Mouse (Mus musculus) left cerebral cortex, postnatal 25 days (tissue): ENCODE measurements around the gene Spryd4. TPM values are rescaled to one million over a fixed set of nuclear protein-coding genes. Genes with fewer than 3 reads are reported as not detected.
"Not testable (repeated sequence)": the region's sequence is repeated elsewhere in the genome, so short reads cannot be mapped to it uniquely, and the experiment has no call there.

Source experiments
- DNase-seq, 2 experiments: peaks; one replicate each; pipeline ENCODE4 v3.0.0; 2022; ENCODE audit warnings: low spot score in 2 of 2, mixed read lengths in 1 of 2
- intact Hi-C: fragments of 180-260 bp; cut with DNase I; formaldehyde crosslinking; loops from one replicate; pipeline ENCODE4 v1.15.1; 2025
- total RNA-seq, 2 experiments: library from RNA; stranded (reverse); gene quantifications; 2 replicates each; pipeline ENCODE4 v1.2.3; 2021

Gene Spryd4
- total RNA-seq, 2 experiments from 2014 or later = 10.1 to 10.7 TPM

DNA sequence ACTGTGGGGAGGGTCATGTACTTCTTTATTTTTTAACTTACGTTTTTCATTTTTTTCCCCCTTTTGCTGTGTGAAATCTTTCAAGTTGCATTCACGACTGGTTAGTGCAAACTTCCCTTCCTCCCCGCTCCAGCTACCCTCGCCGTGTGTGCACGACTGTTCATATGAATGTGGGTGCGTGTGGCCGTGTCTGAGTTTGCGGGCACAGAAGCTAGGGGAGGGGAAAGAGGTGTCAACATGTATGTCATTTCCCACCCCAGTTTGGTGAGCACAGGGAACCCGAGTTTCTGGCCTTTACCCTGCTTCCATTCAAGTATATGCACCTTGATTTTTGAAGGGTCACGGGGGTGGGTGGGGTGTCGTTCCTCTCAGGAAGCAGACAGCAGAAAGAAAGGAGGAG lies 19.0 kb upstream of the Spryd4 start:
- no peak for DNase-seq
- intact Hi-C loops = loop anchor here (5.0 kb wide), 1 partner anchor 42 kb away; the partner anchor contains the start of gene Stat2

- intact Hi-C loops = no loop called here
- no peak for DNase-seq
These were observed 16.4 kb upstream of the Spryd4 start for GRCm38 (mm10) chr10:128228009-128228408.

DNA sequence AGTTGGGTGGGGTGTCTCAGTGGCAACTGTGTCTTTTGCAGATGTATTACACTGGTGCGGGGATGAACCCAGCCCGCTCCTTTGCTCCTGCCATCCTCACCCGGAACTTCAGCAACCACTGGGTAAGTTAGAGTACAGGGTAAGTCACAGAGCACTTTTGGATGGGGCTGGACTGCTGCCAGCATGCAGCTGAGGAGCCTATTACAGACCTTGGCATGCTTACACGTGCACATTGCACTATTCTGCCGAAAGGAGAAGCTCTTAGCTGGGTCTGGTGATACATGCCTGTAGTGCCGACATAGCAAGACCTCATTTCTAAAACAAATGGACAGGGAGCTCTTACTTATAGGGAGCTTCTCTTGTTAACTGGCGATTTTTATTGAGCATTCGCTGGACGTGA lies 16.0 kb upstream of the Spryd4 start:
- intact Hi-C loops = no loop called here
- no peak for DNase-seq

DNA sequence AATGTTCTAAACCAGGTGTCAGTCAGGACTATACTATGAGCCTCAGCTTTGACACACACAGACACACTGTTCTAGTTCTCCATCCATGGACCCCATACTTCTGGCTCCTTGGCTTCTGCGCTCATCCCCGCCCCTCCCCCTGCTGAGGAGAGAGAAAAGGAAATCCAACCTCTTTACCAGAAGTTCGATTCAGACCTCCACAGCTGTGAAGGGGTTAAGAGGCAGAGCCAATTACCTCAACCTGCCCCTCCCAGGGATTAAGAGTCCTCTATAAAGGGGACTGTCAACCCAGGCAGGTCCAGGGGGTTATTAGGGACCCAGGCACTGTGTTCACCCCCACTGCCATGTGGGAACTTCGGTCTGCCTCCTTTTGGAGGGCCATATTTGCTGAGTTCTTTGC lies 13.9 kb upstream of the Spryd4 start, which contains the start of gene Mip:
Mip (plus strand) TSS at position 301 of the 400 bp plus-strand sequence.
- DNase-seq = no peak
- intact Hi-C loops = no loop called here

DNA sequence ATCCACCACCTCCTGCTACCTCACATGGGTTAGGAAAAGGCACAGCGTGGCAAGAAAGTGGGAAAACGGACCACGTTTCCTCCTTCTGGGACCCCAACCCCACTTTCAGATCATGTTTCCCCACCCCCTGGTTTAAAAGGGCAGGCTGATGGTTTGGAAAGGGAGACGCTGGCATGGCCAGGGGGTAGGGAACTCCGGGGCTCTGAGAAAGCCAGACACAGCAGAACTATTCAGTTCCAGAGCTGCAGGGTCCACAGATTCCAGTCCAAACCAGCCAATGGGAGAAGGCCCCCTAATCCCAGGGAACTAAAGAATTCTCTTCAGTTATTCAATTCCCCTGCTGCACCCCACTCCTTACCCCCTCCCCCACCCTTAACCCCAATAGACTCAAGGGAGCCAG lies 13.5 kb upstream of the Spryd4 start:
- intact Hi-C loops = no loop called here
- DNase-seq = no peak

DNA sequence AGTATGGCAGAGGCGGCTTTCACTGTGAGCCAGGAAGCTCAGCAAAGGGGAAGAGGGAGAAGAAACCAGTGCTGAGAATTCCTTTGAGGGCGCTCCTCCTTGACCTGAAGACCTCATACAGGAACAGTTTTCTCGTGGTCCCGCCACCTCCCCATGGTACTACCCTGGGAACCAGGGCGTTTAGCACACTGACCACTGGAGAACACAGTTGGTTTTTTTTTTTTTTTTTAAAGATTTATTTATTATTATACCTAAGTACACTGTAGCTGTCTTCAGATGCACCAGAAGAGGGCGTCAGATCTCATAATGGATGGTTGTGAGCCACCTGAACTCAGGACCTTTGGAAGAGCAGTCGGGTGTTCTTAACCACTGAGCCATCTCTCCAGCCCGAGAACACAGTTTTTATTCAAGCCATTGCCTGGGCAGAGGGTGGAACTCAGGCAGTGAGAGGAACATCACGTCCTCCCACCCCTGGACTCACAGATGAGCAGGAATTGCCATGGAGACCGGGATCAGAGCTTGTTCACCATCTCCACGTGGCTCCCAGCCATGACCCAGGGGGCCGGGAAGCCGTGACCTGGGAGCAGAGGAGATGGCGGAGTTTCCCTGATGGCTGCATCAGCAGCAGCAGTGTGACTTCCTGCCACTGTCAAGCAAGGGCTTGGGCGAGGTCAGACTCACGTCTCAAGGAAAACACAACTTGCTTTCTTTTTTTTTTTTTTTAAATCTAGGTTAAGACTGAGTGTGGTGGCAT lies 10.1 kb upstream of the Spryd4 start:
- no peak for DNase-seq
- intact Hi-C loops = no loop called here

DNA sequence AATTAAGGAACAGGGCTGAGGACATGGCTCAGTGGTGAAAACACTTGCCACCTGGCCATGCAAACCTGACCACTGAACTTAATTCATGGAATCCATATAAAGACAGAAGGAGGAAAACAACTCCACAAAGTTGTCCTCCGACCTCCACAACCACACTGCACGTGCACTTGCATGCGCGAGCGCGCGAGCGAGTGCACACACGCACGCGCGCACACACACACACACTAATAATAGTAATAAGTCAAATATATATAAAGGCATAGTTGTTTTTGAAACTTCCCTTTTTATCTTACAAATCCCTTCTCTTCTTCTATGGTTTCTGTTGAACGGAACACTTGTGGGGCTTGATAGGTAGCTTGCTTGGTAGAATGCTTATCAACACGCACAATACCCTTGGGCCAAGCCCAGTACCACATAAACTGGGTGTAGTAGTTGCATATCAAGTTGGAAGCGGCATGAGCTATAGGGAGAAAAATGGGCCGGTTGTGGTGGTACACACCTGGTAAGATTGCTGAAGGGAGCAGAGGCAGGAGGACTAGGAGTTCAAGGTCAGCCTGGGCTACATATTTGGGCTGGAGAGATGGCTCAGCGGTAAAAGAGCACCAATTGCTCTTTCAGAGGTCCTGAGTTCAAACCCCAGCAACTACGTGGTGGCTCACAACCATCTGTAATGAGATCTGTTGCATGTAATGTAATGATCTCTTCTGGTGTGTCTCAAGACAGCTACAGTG lies 6.9 kb upstream of the Spryd4 start:
- no peak for DNase-seq
- intact Hi-C loops = no loop called here

DNA sequence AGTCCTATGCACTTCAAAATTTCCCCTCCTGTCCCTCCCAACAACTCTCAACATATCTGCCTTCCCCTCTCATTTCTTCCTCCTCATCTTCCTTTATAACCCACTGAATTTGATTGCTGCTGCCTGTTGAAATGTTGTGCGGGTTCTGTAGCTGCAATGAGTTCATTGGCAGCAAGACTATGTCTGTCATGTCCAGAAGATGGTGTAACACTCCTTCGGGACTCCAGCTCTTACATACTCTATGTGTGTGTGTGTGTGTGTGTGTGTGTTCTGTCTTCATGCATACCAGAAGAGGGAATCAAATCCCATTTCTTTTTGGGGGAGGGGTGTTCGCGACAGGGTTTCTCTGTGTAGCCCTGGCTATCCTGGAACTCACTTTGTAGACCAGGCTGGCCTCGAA lies 3.4 kb upstream of the Spryd4 start:
- no peak for DNase-seq
- intact Hi-C loops = no loop called here

DNA sequence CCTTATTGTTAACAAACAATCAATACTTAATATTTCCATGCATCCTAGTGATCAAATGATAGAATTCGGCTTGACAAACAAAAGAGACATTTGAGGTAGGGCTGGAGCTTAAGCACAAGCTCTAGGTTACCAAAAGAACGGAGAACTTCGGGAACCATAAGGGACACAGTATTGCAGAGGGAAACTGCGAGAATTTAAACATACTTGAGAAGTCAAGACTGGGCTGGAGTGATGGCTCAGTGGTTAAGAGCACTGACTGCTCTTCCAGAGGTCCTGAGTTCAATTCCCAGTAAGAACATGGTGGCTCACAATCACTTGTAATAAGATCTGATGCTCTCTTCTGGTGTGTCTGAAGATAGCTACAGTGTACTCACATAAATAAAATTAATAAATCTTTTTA lies 2.5 kb upstream of the Spryd4 start:
- intact Hi-C loops, DNase-seq: not testable (repeated sequence)

GRCm38 (mm10) chr10:128212871-128213323 lies 1.3 kb upstream of the Spryd4 start:
- intact Hi-C loops = loop anchor here (1.0 to 2.0 kb wide), 2 partner anchors 19 to 72 kb away; partner anchors contain the start of gene Timeless
- peak; percentile 50 to 72 for DNase-seq

DNA sequence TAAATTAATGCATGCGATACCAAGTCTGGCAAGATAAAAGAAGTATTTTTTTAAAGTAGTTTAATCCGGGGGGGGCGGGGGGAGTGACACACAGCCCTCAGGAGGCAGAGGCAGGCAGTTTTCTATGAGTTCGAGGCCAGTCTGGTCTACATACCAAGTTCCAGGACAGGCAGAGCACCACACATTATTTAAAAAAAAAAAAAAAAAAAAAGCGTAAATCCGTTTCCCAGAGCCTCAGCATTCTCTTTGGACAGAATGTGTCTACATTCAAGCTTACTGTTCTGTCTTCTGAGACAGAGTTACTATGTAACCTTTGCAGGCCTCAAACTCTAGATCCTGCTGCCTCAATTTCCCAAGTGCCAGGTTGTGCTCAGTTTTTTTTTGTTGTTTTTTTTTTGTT lies 541 bp upstream of the Spryd4 start:
- DNase-seq = no peak
- intact Hi-C loops = loop anchor here (2.0 kb wide), 1 partner anchor 73 kb away; no protein-coding TSS in a partner anchor

GRCm38 (mm10) chr10:128210954-128211353 lies 653 bp downstream of the Spryd4 start:
- DNase-seq = peak in 1 of 2 experiments; percentile 15
- intact Hi-C loops = no loop called here

- intact Hi-C loops = no loop called here
- no peak for DNase-seq
These were observed 1.5 kb downstream of the Spryd4 start for GRCm38 (mm10) chr10:128210131-128210530.

DNA sequence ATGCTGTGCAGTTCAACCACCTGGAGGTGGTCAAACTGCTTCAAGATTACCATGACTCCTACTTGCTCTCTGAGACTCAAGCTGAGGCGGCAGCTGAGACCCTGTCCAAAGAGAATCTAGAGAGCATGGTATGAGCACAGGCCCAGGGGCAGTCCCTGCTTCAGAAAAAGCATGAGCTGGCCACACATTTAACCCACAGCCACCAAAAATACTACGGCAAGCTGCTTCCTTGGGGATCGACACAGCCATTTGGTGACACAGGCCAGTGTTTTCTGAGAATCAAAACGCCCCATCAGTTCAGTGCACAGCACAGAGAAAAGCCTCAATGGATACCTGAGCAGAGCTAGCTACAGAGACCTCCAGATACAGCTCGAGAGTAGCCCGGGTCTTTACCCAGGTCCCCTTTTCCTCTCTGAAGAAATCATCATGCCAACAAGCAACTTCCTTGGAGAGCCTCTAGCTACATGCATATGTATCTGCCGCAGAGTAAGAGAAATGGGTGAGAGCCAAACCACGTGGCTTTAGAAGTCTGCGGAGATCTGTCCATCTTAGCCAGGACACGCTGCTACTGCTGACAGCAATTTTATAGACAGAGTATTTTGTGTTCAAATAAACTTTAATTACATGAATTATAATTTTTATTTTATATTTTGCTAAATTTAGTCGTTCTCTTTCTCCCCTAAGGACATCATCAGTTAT lies 2.1 kb downstream of the Spryd4 start:
- intact Hi-C loops = no loop called here
- DNase-seq = no peak

DNA sequence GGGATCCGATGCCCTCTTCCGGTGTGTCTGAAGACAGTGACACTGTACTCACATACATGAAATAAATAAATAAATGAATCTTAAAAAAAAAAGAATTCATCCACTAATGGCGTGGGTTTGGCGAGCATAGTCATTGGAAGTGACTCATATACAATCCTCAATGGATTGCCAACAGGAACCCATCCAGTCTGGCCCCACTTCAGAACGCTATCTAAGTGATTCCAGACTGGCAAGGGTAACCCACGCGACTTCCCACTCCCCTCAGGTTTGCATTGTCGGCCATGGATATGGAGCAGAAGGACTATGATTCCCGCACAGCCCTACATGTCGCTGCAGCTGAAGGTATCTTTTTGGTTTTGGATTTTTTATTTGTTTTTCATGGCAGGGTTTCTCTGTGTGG lies 3.3 kb downstream of the Spryd4 start:
- intact Hi-C loops = no loop called here
- peak in 1 of 2 experiments; percentile 25 for DNase-seq

DNA sequence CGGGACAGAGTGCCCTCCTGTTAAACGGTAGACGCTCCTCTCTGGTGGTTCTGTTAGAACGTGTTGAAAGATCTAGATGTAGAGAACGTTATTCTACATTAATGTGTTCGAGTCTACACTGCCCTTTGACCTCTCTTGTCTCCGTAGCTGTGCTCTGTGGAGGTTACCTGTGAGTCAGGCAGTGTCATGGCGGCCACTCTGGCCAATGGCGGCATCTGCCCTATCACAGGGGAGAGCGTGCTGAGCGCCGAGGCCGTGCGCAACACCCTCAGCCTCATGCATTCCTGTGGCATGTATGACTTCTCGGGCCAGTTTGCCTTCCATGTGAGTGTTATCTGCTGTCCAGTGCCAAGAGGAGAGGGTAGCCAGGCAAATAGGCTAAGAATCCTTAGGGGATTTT lies 6.7 kb downstream of the Spryd4 start:
- intact Hi-C loops = no loop called here
- DNase-seq = no peak

DNA sequence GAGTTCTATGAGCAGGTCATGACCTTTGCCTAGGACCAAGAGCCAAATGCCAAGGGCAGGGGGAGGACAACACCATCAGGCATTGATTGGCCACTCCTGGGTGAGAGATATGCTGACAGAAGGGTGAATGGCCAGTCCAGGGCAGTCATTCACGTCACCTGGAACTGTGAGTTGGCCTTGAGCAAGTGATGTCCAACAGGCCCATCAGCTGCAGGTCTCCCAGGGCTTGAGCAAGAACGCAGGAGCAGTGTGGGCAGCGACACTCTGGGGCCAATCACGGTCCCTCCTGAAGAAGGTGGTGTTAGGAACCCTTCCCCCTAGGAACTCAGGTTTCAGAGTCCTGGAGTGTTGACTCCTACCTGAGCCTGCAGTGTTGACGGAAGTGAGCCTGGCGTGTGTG lies 9.8 kb downstream of the Spryd4 start:
- intact Hi-C loops = no loop called here
- DNase-seq = no peak

GRCm38 (mm10) chr10:128194551-128195461 lies 16.8 kb downstream of the Spryd4 start:
- intact Hi-C loops = no loop called here
- peak; percentile 61 to 84 for DNase-seq

- intact Hi-C loops = no loop called here
These were observed 17.5 kb downstream of the Spryd4 start, which contains the start of gene Gls2 for GRCm38 (mm10) chr10:128194024-128194550. Gene Gls2 (plus strand): TSS chr10:128194457.

More at GRCm38 (mm10) chr10:128194024-128194550, 17.5 kb downstream of the Spryd4 start, which contains the start of gene Gls2:
- peak; percentile 96 to 99 for DNase-seq
